Mouse (Mus musculus): ENCODE results near the gene Fars2. TPM values are rescaled to one million over a fixed set of nuclear protein-coding genes. Genes with fewer than 3 reads are reported as not detected.

The Fars2 gene
- polyA plus RNA-seq, 1 experiment from 2014 or later: 31.0 TPM

GRCm38 (mm10) chr13:36620498-36621332, 503.5 kb downstream of the Fars2 start:
- H3K36me3 ChIP-seq: no peaks in the 10 kb centered on the region
- H3K27me3 ChIP-seq (ENCODE audit: insufficient read depth, poor library complexity, severe bottlenecking): no peaks in the 10 kb centered on the region
- H3K4me3 ChIP-seq: no peak overlapping the region
- no peak for DNase-seq (ENCODE audit: low spot score)
- H3K4me1 ChIP-seq (replicated peaks): no peaks in the 10 kb centered on the region
- no peak overlapping the region for H3K27ac ChIP-seq
- WGBS: 92% methylated on average over 10 of the region's 10 CpGs
- H3K9me3 ChIP-seq: no peaks in the 10 kb centered on the region

- Histone ChIP-seq H3K27ac (no peak overlapping the region), H3K9me3 (0 out of 2 replicates have a peak, but pooled peaks cover 4% of the 10 kb centered on the region), H3K4me3 (no peak overlapping the region), H3K36me3 (no peaks in the 10 kb centered on the region), H3K27me3 (ENCODE audit: insufficient read depth, poor library complexity, severe bottlenecking) (no peaks in the 10 kb centered on the region), H3K4me1 (replicated peaks) (no peaks in the 10 kb centered on the region)
- DNase-seq (ENCODE audit: low spot score): no peak
- WGBS: 92% methylated on average over 1 of the region's 1 CpGs
Measured at GRCm38 (mm10) chr13:36621333-36621659, 504.1 kb downstream of the Fars2 start.

GRCm38 (mm10) chr13:36623556-36623955, 506.3 kb downstream of the Fars2 start:
- no peaks in the 10 kb centered on the region for H3K36me3 ChIP-seq
- WGBS: 69% methylated on average over 1 of the region's 1 CpGs

GRCm38 (mm10) chr13:36629154-36629553, 511.9 kb downstream of the Fars2 start:
- H3K27ac ChIP-seq: no peak overlapping the region
- H3K4me3 ChIP-seq: no peak overlapping the region
- 0 out of 2 replicates have a peak, but pooled peaks cover 4% of the 10 kb centered on the region for H3K9me3 ChIP-seq
- WGBS: 74% methylated on average over 1 of the region's 1 CpGs
- no peak for DNase-seq (ENCODE audit: low spot score)
- H3K36me3 ChIP-seq: no peaks in the 10 kb centered on the region
- H3K4me1 ChIP-seq (replicated peaks): no peaks in the 10 kb centered on the region
- H3K27me3 ChIP-seq (ENCODE audit: insufficient read depth, poor library complexity, severe bottlenecking): no peaks in the 10 kb centered on the region

More at GRCm38 (mm10) chr13:36623556-36623955, 506.3 kb downstream of the Fars2 start:
- Histone ChIP-seq H3K27me3 (ENCODE audit: insufficient read depth, poor library complexity, severe bottlenecking) (no peaks in the 10 kb centered on the region), H3K9me3 (0 out of 2 replicates have a peak, but pooled peaks cover 4% of the 10 kb centered on the region), H3K4me3 (no peak overlapping the region), H3K27ac (no peak overlapping the region), H3K4me1 (replicated peaks) (no peaks in the 10 kb centered on the region)
- DNase-seq (ENCODE audit: low spot score): no peak

GRCm38 (mm10) chr13:36648257-36648656, 531.0 kb downstream of the Fars2 start:
- DNase-seq (ENCODE audit: low spot score): no peak
- H3K9me3 ChIP-seq: no peaks in the 10 kb centered on the region
- H3K36me3 ChIP-seq: no peaks in the 10 kb centered on the region
- H3K4me1 ChIP-seq (replicated peaks): no peaks in the 10 kb centered on the region
- H3K27ac ChIP-seq: no peak overlapping the region
- 67% methylated on average over 7 of the region's 7 CpGs for WGBS
- no peaks in the 10 kb centered on the region for H3K27me3 ChIP-seq (ENCODE audit: insufficient read depth, poor library complexity, severe bottlenecking)
- no peak overlapping the region for H3K4me3 ChIP-seq

- Histone ChIP-seq H3K4me3 (no peak overlapping the region), H3K27me3 (ENCODE audit: insufficient read depth, poor library complexity, severe bottlenecking) (no peaks in the 10 kb centered on the region), H3K9me3 (no peaks in the 10 kb centered on the region), H3K36me3 (no peaks in the 10 kb centered on the region), H3K27ac (no peak overlapping the region), H3K4me1 (replicated peaks) (no peaks in the 10 kb centered on the region)
- DNase-seq (ENCODE audit: low spot score): no peak
- 81% methylated on average over 3 of the region's 3 CpGs for WGBS
Measured at GRCm38 (mm10) chr13:36654251-36654650, 537.0 kb downstream of the Fars2 start.

- Histone ChIP-seq H3K27ac (no peak overlapping the region), H3K4me1 (replicated peaks) (no peaks in the 10 kb centered on the region), H3K27me3 (ENCODE audit: insufficient read depth, poor library complexity, severe bottlenecking) (no peaks in the 10 kb centered on the region), H3K4me3 (no peak overlapping the region), H3K9me3 (no peaks in the 10 kb centered on the region), H3K36me3 (no peaks in the 10 kb centered on the region)
- DNase-seq (ENCODE audit: low spot score): no peak
- WGBS: 80% methylated on average over 1 of the region's 1 CpGs
Measured at GRCm38 (mm10) chr13:36679345-36679744, 562.1 kb downstream of the Fars2 start.

- no peaks in the 10 kb centered on the region for H3K27me3 ChIP-seq (ENCODE audit: insufficient read depth, poor library complexity, severe bottlenecking)
- no peaks in the 10 kb centered on the region for H3K36me3 ChIP-seq
- no peaks in the 10 kb centered on the region for H3K9me3 ChIP-seq
- no peak for DNase-seq (ENCODE audit: low spot score)
- H3K27ac ChIP-seq: no peak overlapping the region
- H3K4me1 ChIP-seq (replicated peaks): no peaks in the 10 kb centered on the region
- H3K4me3 ChIP-seq: no peak overlapping the region
- 93% methylated on average over 8 of the region's 8 CpGs for WGBS
Measured at GRCm38 (mm10) chr13:36680690-36681355, 563.6 kb downstream of the Fars2 start.

GRCm38 (mm10) chr13:36683581-36683980, 566.4 kb downstream of the Fars2 start:
- Histone ChIP-seq H3K27me3 (ENCODE audit: insufficient read depth, poor library complexity, severe bottlenecking) (no peaks in the 10 kb centered on the region), H3K4me1 (replicated peaks) (no peaks in the 10 kb centered on the region), H3K27ac (no peak overlapping the region), H3K9me3 (no peaks in the 10 kb centered on the region), H3K36me3 (no peaks in the 10 kb centered on the region), H3K4me3 (no peak overlapping the region)
- DNase-seq (ENCODE audit: low spot score): no peak
- 85% methylated on average over 4 of the region's 4 CpGs for WGBS

- Histone ChIP-seq H3K27me3 (ENCODE audit: insufficient read depth, poor library complexity, severe bottlenecking) (no peaks in the 10 kb centered on the region), H3K4me1 (replicated peaks) (no peaks in the 10 kb centered on the region), H3K9me3 (no peaks in the 10 kb centered on the region), H3K36me3 (no peaks in the 10 kb centered on the region), H3K27ac (no peak overlapping the region), H3K4me3 (no peak overlapping the region)
- 73% methylated on average over 7 of the region's 7 CpGs for WGBS
- DNase-seq (ENCODE audit: low spot score): no peak
Measured at GRCm38 (mm10) chr13:36695516-36696201, 578.4 kb downstream of the Fars2 start.

GRCm38 (mm10) chr13:36696351-36696771, 579.1 kb downstream of the Fars2 start:
- H3K9me3 ChIP-seq: no peaks in the 10 kb centered on the region
- no peak overlapping the region for H3K27ac ChIP-seq
- no peaks in the 10 kb centered on the region for H3K27me3 ChIP-seq (ENCODE audit: insufficient read depth, poor library complexity, severe bottlenecking)
- no peaks in the 10 kb centered on the region for H3K4me1 ChIP-seq (replicated peaks)
- no peaks in the 10 kb centered on the region for H3K36me3 ChIP-seq
- 91% methylated on average over 8 of the region's 8 CpGs for WGBS
- no peak overlapping the region for H3K4me3 ChIP-seq
- DNase-seq (ENCODE audit: low spot score): no peak

- WGBS: 49% methylated on average over 3 of the region's 3 CpGs
Measured at GRCm38 (mm10) chr13:36707088-36707690, 590.0 kb downstream of the Fars2 start.

More at GRCm38 (mm10) chr13:36707088-36707690, 590.0 kb downstream of the Fars2 start:
- Histone ChIP-seq H3K27ac (no peak overlapping the region), H3K9me3 (no peaks in the 10 kb centered on the region), H3K4me3 (no peak overlapping the region), H3K27me3 (ENCODE audit: insufficient read depth, poor library complexity, severe bottlenecking) (no peaks in the 10 kb centered on the region), H3K36me3 (no peaks in the 10 kb centered on the region), H3K4me1 (replicated peaks) (0 out of 2 replicates have a peak, but pooled peaks cover 3% of the 10 kb centered on the region)
- no peak for DNase-seq (ENCODE audit: low spot score)

Measured in hindbrain, embryonic 10.5 days (tissue).